Mouse (Mus musculus) spleen, postnatal 36 days (tissue): Measurements from ENCODE around the gene 4933402J07Rik.

ENCODE experiments used
- DNase-seq, 2 experiments: peaks; one replicate each; pipeline ENCODE4 v3.0.0; 2022; ENCODE audit warnings: low spot score in 2 of 2, mixed read lengths in 1 of 2

4933402J07Rik gene

GRCm38 (mm10) chr8:87563553-87563952 lies at the start of gene 4933402J07Rik:
TSS of gene 4933402J07Rik (plus strand) at chr8:87563853.
- no peak for DNase-seq

GRCm38 (mm10) chr8:87517132-87517531 lies 46.5 kb upstream of the 4933402J07Rik start:
- no peak for DNase-seq

GRCm38 (mm10) chr8:87525006-87525405 lies 38.6 kb upstream of the 4933402J07Rik start:
- no peak for DNase-seq

- no peak for DNase-seq
Measured at GRCm38 (mm10) chr8:87531176-87531575, 32.5 kb upstream of the 4933402J07Rik start.

- DNase-seq = no peak
Measured at GRCm38 (mm10) chr8:87533476-87533875, 30.2 kb upstream of the 4933402J07Rik start.

GRCm38 (mm10) chr8:87534846-87535245 lies 28.8 kb upstream of the 4933402J07Rik start:
- DNase-seq = no peak

GRCm38 (mm10) chr8:87536615-87537329 lies 26.9 kb upstream of the 4933402J07Rik start:
- DNase-seq = peak; percentile 18 to 28

- no peak for DNase-seq
Measured at GRCm38 (mm10) chr8:87539829-87540394, 23.7 kb upstream of the 4933402J07Rik start.

GRCm38 (mm10) chr8:87549881-87550280 lies 13.8 kb upstream of the 4933402J07Rik start:
- no peak for DNase-seq

GRCm38 (mm10) chr8:87552801-87553200 lies 10.9 kb upstream of the 4933402J07Rik start:
- no peak for DNase-seq

- DNase-seq = no peak
Measured at GRCm38 (mm10) chr8:87560801-87561200, 2.9 kb upstream of the 4933402J07Rik start.

GRCm38 (mm10) chr8:87569203-87569602 lies 5.5 kb downstream of the 4933402J07Rik start:
- no peak for DNase-seq

- DNase-seq = no peak
Measured at GRCm38 (mm10) chr8:87569706-87570563, 6.3 kb downstream of the 4933402J07Rik start.

- DNase-seq = no peak
Measured at GRCm38 (mm10) chr8:87570564-87570855, 6.9 kb downstream of the 4933402J07Rik start.

- DNase-seq = no peak
Measured at GRCm38 (mm10) chr8:87570880-87571279, 7.2 kb downstream of the 4933402J07Rik start.

- peak; percentile 7 to 8 for DNase-seq
Measured at GRCm38 (mm10) chr8:87594272-87594671, 30.6 kb downstream of the 4933402J07Rik start.

GRCm38 (mm10) chr8:87602731-87603130 lies 39.1 kb downstream of the 4933402J07Rik start:
- DNase-seq = no peak

- DNase-seq = no peak
Measured at GRCm38 (mm10) chr8:87609110-87609509, 45.5 kb downstream of the 4933402J07Rik start.

GRCm38 (mm10) chr8:87609651-87610192 lies 46.1 kb downstream of the 4933402J07Rik start:
- DNase-seq = no peak

- no peak for DNase-seq
Measured at GRCm38 (mm10) chr8:87613701-87614100, 50.0 kb downstream of the 4933402J07Rik start.

GRCm38 (mm10) chr8:87619118-87619517 lies 55.5 kb downstream of the 4933402J07Rik start:
- DNase-seq = no peak

- DNase-seq = no peak
Measured at GRCm38 (mm10) chr8:87619529-87619928, 55.9 kb downstream of the 4933402J07Rik start.
